Mouse (Mus musculus) frontal cortex, postnatal 14 days (tissue): Measurements from ENCODE around the gene Sdk2.

Experiments used
- DNase-seq, 2 experiments: peaks; one replicate each; pipeline ENCODE4 v3.0.0; 2022; ENCODE audit warnings: low spot score in 2 of 2

The Sdk2 gene

GRCm38 (mm10) chr11:113742998-113743397, 323.8 kb downstream of the Sdk2 start:
- no peak for DNase-seq

- DNase-seq, result no peak
Observed at GRCm38 (mm10) chr11:113740100-113740499, 326.7 kb downstream of the Sdk2 start.

- DNase-seq, result no peak
Observed at GRCm38 (mm10) chr11:113739213-113739612, 327.6 kb downstream of the Sdk2 start.

- DNase-seq, result no peak
Observed at GRCm38 (mm10) chr11:113737912-113738311, 328.9 kb downstream of the Sdk2 start.

GRCm38 (mm10) chr11:113737553-113737854, 329.3 kb downstream of the Sdk2 start:
- DNase-seq, result no peak

- no peak for DNase-seq
Observed at GRCm38 (mm10) chr11:113736848-113737552, 329.8 kb downstream of the Sdk2 start.

GRCm38 (mm10) chr11:113735151-113735550, 331.7 kb downstream of the Sdk2 start:
- no peak for DNase-seq

- no peak for DNase-seq
Observed at GRCm38 (mm10) chr11:113733631-113734364, 333.0 kb downstream of the Sdk2 start.

- no peak for DNase-seq
Observed at GRCm38 (mm10) chr11:113731945-113732612, 334.8 kb downstream of the Sdk2 start.

- DNase-seq, result no peak
Observed at GRCm38 (mm10) chr11:113730879-113731278, 336.0 kb downstream of the Sdk2 start.

- no peak for DNase-seq
Observed at GRCm38 (mm10) chr11:113729917-113730316, 336.9 kb downstream of the Sdk2 start.

GRCm38 (mm10) chr11:113729239-113729638, 337.6 kb downstream of the Sdk2 start:
- no peak for DNase-seq

GRCm38 (mm10) chr11:113727992-113728391, 338.9 kb downstream of the Sdk2 start:
- DNase-seq, result no peak

- DNase-seq, result no peak
Observed at GRCm38 (mm10) chr11:113726994-113727888, 339.6 kb downstream of the Sdk2 start.
